Mouse (Mus musculus): ENCODE results near the gene Cnnm2.
A peak's percentile ranks its signal among the peaks of the same experiment; 100 is the strongest.
"Not testable (repeated sequence)": the region's sequence is repeated elsewhere in the genome, so short reads cannot be mapped to it uniquely, and the experiment has no call there.

Gene Cnnm2

GRCm38 (mm10) chr19:46761247-46761946 lies at the start of gene Cnnm2:
Gene Cnnm2, plus strand, starts transcription at chr19:46761596.
- DNase-seq (ENCODE audit: extremely low spot score, low read depth, low spot score) = peak; percentile 95

GRCm38 (mm10) chr19:46714234-46714633 lies 47.2 kb upstream of the Cnnm2 start:
- no peak for DNase-seq (ENCODE audit: extremely low spot score, low read depth, low spot score)

- no peak for DNase-seq (ENCODE audit: extremely low spot score, low read depth, low spot score)
These were observed 46.4 kb upstream of the Cnnm2 start for GRCm38 (mm10) chr19:46715016-46715415.

GRCm38 (mm10) chr19:46718150-46718549 lies 43.2 kb upstream of the Cnnm2 start:
- DNase-seq (ENCODE audit: extremely low spot score, low read depth, low spot score) = no peak

- no peak for DNase-seq (ENCODE audit: extremely low spot score, low read depth, low spot score)
These were observed 37.0 kb upstream of the Cnnm2 start for GRCm38 (mm10) chr19:46724411-46724810.

GRCm38 (mm10) chr19:46726142-46726541 lies 35.3 kb upstream of the Cnnm2 start:
- no peak for DNase-seq (ENCODE audit: extremely low spot score, low read depth, low spot score)

- DNase-seq (ENCODE audit: extremely low spot score, low read depth, low spot score) = no peak
These were observed 34.2 kb upstream of the Cnnm2 start for GRCm38 (mm10) chr19:46727140-46727736.

GRCm38 (mm10) chr19:46727945-46728540 lies 33.4 kb upstream of the Cnnm2 start:
- no peak for DNase-seq (ENCODE audit: extremely low spot score, low read depth, low spot score)

GRCm38 (mm10) chr19:46728909-46729308 lies 32.5 kb upstream of the Cnnm2 start:
- no peak for DNase-seq (ENCODE audit: extremely low spot score, low read depth, low spot score)

GRCm38 (mm10) chr19:46731351-46731750 lies 30.0 kb upstream of the Cnnm2 start:
- DNase-seq (ENCODE audit: extremely low spot score, low read depth, low spot score) = no peak

GRCm38 (mm10) chr19:46732673-46733072 lies 28.7 kb upstream of the Cnnm2 start:
- not testable (repeated sequence) for DNase-seq (ENCODE audit: extremely low spot score, low read depth, low spot score)

- DNase-seq (ENCODE audit: extremely low spot score, low read depth, low spot score) = no peak
These were observed 27.8 kb upstream of the Cnnm2 start for GRCm38 (mm10) chr19:46733626-46734025.

- no peak for DNase-seq (ENCODE audit: extremely low spot score, low read depth, low spot score)
These were observed 26.2 kb upstream of the Cnnm2 start for GRCm38 (mm10) chr19:46735241-46735640.

GRCm38 (mm10) chr19:46737106-46737505 lies 24.3 kb upstream of the Cnnm2 start:
- no peak for DNase-seq (ENCODE audit: extremely low spot score, low read depth, low spot score)

GRCm38 (mm10) chr19:46740341-46741008 lies 20.9 kb upstream of the Cnnm2 start:
- DNase-seq (ENCODE audit: extremely low spot score, low read depth, low spot score) = peak; percentile 69

GRCm38 (mm10) chr19:46741574-46741973 lies 19.8 kb upstream of the Cnnm2 start:
- no peak for DNase-seq (ENCODE audit: extremely low spot score, low read depth, low spot score)

- no peak for DNase-seq (ENCODE audit: extremely low spot score, low read depth, low spot score)
These were observed 16.7 kb upstream of the Cnnm2 start for GRCm38 (mm10) chr19:46744681-46745080.

GRCm38 (mm10) chr19:46747799-46748198 lies 13.6 kb upstream of the Cnnm2 start:
- no peak for DNase-seq (ENCODE audit: extremely low spot score, low read depth, low spot score)

- DNase-seq (ENCODE audit: extremely low spot score, low read depth, low spot score) = no peak
These were observed 9.2 kb upstream of the Cnnm2 start for GRCm38 (mm10) chr19:46752235-46752634.

- no peak for DNase-seq (ENCODE audit: extremely low spot score, low read depth, low spot score)
These were observed 6.3 kb upstream of the Cnnm2 start for GRCm38 (mm10) chr19:46755066-46755465.

GRCm38 (mm10) chr19:46756221-46756620 lies 5.2 kb upstream of the Cnnm2 start:
- no peak for DNase-seq (ENCODE audit: extremely low spot score, low read depth, low spot score)

- no peak for DNase-seq (ENCODE audit: extremely low spot score, low read depth, low spot score)
These were observed 2.3 kb upstream of the Cnnm2 start for GRCm38 (mm10) chr19:46759096-46759495.
